Mouse (Mus musculus): ENCODE measurements around the gene Auts2. TPM values are rescaled to one million over a fixed set of nuclear protein-coding genes. Genes with fewer than 3 reads are reported as not detected.

The Auts2 gene
- polyA plus RNA-seq, 1 experiment from 2014 or later = 27.7 TPM

DNA sequence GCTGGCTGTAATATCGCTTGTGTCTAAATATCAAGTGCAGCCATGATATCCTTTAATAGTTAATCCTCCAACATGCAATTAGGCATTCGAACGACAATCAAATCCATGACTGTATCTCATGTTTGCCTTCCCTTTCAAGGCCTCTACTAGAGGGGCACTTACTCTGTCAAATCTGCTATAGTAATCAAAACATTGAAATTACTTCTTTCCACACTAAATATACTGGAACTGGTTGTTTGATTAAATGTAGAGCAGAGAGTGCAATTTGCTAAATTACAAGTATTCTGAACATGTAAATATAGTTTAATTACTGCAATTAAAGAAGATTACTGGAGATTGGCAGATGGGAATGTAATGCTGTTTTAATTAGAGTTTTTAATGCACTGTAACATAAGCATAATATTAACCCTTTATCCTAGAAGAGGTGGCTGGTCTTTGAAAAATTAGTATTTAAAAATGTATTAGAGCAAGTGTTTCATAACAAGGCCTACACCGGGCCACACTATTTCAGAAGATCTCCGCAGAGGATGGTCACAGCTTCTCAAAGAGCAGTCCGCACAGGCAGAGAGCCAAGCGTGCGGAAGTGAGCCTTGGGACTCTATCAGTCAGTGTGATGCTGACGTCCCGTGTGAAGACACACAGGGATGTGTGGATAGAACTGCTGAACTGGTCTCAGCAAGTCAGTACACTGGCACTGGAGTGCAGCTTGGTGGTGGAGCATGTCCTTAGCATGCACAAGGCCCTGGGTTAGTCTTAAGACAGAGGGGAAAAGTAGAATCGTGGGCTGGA lies 673.2 kb downstream of the Auts2 start:
- H3K9ac ChIP-seq = no peak overlapping the region
- WGBS = 93% methylated on average over 11 of the region's 11 CpGs
- H3K27me3 ChIP-seq = no peaks in the 10 kb centered on the region
- H3K9me3 ChIP-seq (replicated peaks) = no peaks in the 10 kb centered on the region
- H3K4me2 ChIP-seq = no peak overlapping the region
- H3K4me1 ChIP-seq = no peaks in the 10 kb centered on the region
- ATAC-seq (replicated peaks; ENCODE audit: low FRiP score) = no peak
- no peak overlapping the region for H3K4me3 ChIP-seq (replicated peaks)
- no peak overlapping the region for H3K27ac ChIP-seq
- H3K36me3 ChIP-seq = no peaks in the 10 kb centered on the region

DNA sequence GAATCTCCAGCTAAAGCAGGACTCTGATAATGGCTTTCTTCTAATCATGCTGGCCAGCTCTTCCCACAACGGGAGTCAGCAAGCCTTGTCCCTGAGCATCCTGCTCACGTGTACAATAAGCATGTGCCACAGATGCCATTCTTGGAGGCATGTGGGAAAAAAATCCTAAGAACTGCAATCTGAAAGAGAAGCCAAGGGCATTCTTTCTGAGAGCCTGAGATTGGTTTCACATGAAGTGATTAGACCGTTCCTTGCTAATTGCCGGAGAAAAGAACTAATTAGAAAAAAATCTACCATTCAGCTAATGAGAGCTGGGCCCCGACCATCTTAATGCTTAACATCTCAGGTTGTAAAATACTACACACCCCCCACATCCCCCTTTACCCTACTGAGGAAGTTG lies 677.9 kb downstream of the Auts2 start:
- Histone ChIP-seq H3K4me2 (no peak overlapping the region), H3K9me3 (replicated peaks) (no peaks in the 10 kb centered on the region), H3K4me1 (no peaks in the 10 kb centered on the region), H3K36me3 (no peaks in the 10 kb centered on the region), H3K27ac (no peak overlapping the region), H3K9ac (no peak overlapping the region), H3K4me3 (replicated peaks) (no peak overlapping the region), H3K27me3 (no peaks in the 10 kb centered on the region)
- WGBS = 58% methylated on average over 5 of the region's 5 CpGs
- ATAC-seq (replicated peaks; ENCODE audit: low FRiP score) = no peak

DNA sequence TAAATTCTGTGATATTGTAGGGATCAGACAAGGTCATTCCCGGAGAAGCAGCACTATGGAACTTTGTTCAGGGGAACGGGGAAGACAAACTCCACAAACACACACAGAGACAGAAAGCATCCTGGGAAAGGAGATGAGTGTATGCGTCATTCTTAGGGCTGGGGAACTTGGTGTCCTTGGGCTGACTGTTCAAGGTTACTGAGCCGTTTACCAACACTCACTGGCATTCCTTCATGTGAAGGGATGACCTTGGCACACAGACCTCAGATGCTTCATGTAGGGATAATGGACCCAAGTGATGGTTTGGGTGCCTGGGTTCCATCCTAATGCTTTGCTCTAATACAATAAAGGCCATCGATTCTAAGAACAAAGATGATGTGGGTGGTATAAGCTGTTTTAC lies 685.2 kb downstream of the Auts2 start:
- no peaks in the 10 kb centered on the region for H3K36me3 ChIP-seq
- no peak overlapping the region for H3K27ac ChIP-seq
- H3K9ac ChIP-seq = no peak overlapping the region
- ATAC-seq (replicated peaks; ENCODE audit: low FRiP score) = no peak
- WGBS = 88% methylated on average over 5 of the region's 5 CpGs
- no peaks in the 10 kb centered on the region for H3K9me3 ChIP-seq (replicated peaks)
- peaks cover 15% of the 10 kb centered on the region for H3K4me1 ChIP-seq
- no peak overlapping the region for H3K4me2 ChIP-seq
- no peaks in the 10 kb centered on the region for H3K27me3 ChIP-seq
- no peak overlapping the region for H3K4me3 ChIP-seq (replicated peaks)

DNA sequence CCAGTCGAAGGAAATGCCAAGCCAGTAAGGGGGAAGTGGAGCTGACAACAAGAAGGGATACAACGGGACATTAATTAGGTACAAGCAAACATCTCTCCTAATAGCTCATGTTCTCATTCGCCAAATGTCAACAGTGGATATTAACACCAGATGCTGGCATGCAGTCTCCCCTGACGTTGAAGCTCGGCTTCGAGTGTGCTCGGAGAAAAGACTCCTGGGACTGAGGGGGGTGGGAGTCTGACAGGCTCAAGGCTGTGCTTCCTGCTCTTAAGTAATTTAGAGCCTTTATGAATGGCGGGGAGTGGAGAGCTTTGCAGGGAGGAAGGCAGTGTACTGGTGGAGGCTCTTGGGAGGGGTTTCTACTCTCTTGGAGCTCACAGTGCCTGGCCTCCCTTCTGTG lies 687.8 kb downstream of the Auts2 start:
- Histone ChIP-seq H3K36me3 (no peaks in the 10 kb centered on the region), H3K4me1 (peaks cover 37% of the 10 kb centered on the region), H3K4me2 (peak overlapping the region; percentile 48), H3K9me3 (replicated peaks) (no peaks in the 10 kb centered on the region), H3K27me3 (peaks cover 3% of the 10 kb centered on the region; the same call in 1 of the 2 replicates), H3K27ac (peak overlapping the region; percentile 45), H3K4me3 (replicated peaks) (0 out of 2 replicates have a peak overlapping the region, but pooled peaks have one; percentile 8), H3K9ac (no peak overlapping the region)
- peak; percentile 85 for ATAC-seq (replicated peaks; ENCODE audit: low FRiP score)
- 3% methylated on average over 8 of the region's 8 CpGs for WGBS

DNA sequence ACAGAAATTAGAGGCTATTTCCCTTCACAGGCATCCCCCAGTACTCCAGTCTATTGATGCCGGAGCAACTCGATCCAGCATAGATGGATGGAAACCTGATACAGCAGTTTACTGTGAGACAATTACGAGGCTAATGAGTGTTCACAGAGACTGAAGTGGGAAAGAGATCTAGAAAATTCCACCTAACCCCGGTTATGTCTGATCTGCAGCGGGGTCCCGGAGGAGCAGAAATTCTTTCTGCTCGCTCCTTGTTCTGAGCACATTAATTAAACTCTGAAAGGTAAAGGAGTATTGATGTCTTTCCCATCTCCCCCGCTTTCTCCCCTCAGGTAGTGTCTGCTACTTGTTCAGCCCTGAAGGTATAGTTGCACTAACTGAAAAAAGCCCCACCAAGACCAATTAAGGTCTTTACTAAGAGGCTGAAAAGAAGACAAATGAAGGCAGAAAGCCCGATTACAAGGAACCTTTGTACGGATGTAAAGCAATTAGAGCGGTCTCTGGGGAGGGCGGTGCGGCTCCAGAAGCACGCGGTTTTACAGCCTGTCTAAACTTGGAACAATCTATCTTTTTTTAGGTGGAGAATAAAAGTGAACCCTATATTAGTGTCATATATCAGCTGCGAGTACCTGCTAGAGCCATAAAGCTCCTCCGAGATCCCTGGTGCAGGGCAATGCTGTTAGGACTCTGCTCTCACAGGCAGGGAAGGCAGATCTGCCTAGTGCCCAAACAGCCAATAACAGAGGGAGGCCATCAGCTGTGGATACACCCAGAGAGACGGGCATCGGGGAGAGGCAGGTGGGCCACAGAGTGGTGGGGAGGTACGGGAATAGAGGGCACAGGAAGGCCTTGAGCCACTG lies 691.3 kb downstream of the Auts2 start:
- H3K4me2 ChIP-seq = peak overlapping the region; percentile 45
- H3K36me3 ChIP-seq = no peaks in the 10 kb centered on the region
- peak overlapping the region; percentile 29; the same call in 1 of the 2 replicates for H3K27ac ChIP-seq
- ATAC-seq (replicated peaks; ENCODE audit: low FRiP score) = peak; percentile 37; the same call in 1 of the 2 replicates
- H3K9me3 ChIP-seq (replicated peaks) = no peaks in the 10 kb centered on the region
- no peak overlapping the region for H3K9ac ChIP-seq
- H3K4me3 ChIP-seq (replicated peaks) = no peak overlapping the region
- peaks cover 8% of the 10 kb centered on the region for H3K27me3 ChIP-seq
- H3K4me1 ChIP-seq = peaks cover 37% of the 10 kb centered on the region
- WGBS = 12% methylated on average over 20 of the region's 20 CpGs

DNA sequence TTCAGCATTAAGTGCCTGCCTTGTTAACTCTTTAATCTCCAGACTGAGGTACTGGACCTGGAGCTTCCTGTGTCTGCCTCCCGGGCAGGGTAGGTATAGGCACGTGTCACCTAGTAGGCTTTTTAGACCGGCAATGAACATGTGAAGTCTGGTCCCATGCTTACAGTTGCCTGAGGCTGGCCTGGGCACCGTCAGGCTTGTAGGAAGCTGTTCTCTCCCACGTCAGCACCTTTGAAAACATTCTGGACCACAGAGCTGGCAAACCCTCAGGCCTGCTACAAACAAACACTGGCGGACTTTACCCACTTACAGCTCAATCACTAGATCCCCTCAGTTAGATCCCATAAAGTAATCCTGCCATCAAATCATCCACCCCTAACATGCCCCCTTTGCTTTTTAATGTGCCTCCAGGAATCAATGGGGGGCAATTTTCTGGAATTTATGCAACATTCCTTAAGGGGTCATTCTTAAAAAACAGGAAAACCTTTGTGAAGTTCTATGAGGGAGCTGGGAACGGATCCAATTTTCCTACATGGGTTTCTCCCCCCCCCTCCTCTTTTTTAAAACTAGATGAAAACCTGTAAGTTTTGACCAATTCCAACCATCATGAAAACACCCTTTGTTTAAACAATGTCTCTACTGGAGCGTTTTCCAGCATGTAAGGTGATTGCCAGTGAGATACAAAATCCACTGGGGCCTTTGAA lies 692.4 kb downstream of the Auts2 start:
- H3K27ac ChIP-seq = 0 out of 2 replicates have a peak overlapping the region, but pooled peaks have one; percentile 11
- H3K9me3 ChIP-seq (replicated peaks) = no peaks in the 10 kb centered on the region
- H3K4me3 ChIP-seq (replicated peaks) = no peak overlapping the region
- no peak overlapping the region for H3K9ac ChIP-seq
- 55% methylated on average over 8 of the region's 8 CpGs for WGBS
- no peak overlapping the region for H3K4me2 ChIP-seq
- no peaks in the 10 kb centered on the region for H3K36me3 ChIP-seq
- peaks cover 32% of the 10 kb centered on the region for H3K4me1 ChIP-seq
- ATAC-seq (replicated peaks; ENCODE audit: low FRiP score) = no peak; the same call in 1 of the 2 replicates
- peaks cover 8% of the 10 kb centered on the region for H3K27me3 ChIP-seq

DNA sequence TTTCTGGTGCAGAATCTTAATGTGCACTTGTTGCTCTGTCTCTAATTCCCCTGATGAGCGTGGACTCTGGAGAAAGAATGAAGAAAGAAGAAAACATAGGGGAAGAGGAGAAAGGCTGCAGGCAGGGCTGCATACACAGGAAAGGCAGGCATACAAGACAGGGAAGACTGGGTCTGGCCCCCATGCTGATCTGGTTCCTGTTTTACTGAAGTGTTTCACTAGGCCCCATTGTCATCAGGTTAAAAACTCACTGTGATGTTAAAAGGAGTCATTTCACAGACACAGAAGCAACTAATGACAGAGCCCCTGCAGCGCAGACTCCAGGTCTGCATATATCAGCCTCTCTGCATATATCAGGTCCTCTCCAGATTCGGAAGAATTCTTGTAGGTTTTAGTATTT lies 693.5 kb downstream of the Auts2 start:
- WGBS = 94% methylated on average over 3 of the region's 3 CpGs
- ATAC-seq (replicated peaks; ENCODE audit: low FRiP score) = no peak
- no peak overlapping the region for H3K9ac ChIP-seq

DNA sequence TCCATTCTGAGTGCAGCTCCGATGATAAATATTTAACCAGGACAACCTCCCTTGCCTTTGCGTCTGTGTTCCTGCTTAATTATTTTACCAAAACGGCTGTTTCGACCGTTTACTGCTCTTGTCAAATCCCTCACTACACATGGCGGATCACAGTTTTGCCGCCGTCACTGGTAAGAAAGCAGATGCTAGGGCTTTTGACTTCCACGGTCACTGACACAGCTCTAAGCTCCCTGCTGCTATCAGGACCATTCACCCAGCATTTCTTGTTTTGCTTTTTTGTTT lies 698.7 kb downstream of the Auts2 start:
- 0 out of 2 replicates have a peak, but pooled peaks have one; percentile 40 for ATAC-seq (replicated peaks; ENCODE audit: low FRiP score)
- 24% methylated on average over 9 of the region's 9 CpGs for WGBS

More for the DNA sequence above, 693.5 kb downstream of the Auts2 start:
- no peaks in the 10 kb centered on the region for H3K36me3 ChIP-seq
- peaks cover 25% of the 10 kb centered on the region for H3K4me1 ChIP-seq
- H3K9me3 ChIP-seq (replicated peaks) = no peaks in the 10 kb centered on the region
- peaks cover 8% of the 10 kb centered on the region for H3K27me3 ChIP-seq
- no peak overlapping the region for H3K4me2 ChIP-seq
- H3K27ac ChIP-seq = no peak overlapping the region
- no peak overlapping the region for H3K4me3 ChIP-seq (replicated peaks)

DNA sequence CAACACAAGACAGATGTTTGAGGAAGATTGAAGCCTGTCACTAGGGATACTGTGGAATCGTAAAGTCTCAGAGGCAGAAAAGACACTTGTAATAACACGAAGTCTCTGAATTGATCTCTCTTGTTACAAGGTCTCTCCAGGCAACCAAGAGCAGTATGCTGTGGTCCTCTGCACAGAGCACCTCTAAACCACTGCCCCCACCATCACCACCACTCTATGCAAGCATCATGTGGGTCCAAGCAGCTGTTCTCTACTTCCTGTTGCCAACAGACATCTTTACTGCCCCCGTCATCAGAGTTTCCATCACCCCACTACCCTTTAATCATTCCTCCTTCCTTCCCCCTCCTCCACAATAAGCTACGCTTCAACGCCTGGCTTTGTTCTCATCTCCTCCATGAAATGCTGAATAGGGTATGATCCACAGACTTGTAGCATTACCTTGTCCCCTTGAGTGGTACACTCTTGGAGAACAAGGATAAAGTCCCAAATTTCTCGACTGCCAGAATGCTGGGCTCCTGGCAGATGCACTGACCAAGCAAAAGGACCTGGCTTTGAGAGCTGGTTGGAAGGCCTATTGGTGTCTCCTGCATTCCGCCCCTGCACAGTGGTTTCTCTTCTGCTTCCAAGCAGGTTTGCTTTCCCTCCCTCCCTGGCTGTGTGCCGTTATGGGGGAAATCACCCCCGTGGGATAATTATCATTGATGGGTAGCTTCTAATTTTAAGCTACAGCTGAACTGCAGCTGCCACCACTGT lies 699.2 kb downstream of the Auts2 start:
- Histone ChIP-seq H3K4me3 (replicated peaks) (no peak overlapping the region), H3K4me1 (peaks cover 32% of the 10 kb centered on the region), H3K36me3 (no peaks in the 10 kb centered on the region), H3K27me3 (no peaks in the 10 kb centered on the region), H3K9ac (no peak overlapping the region), H3K27ac (peak overlapping the region; percentile 43; the same call in 1 of the 2 replicates), H3K9me3 (replicated peaks) (no peaks in the 10 kb centered on the region), H3K4me2 (peak overlapping the region; percentile 37)
- 28% methylated on average over 9 of the region's 9 CpGs for WGBS
- no peak; the same call in 1 of the 2 replicates for ATAC-seq (replicated peaks; ENCODE audit: low FRiP score)

More for the DNA sequence above, 698.7 kb downstream of the Auts2 start:
- Histone ChIP-seq H3K4me1 (peaks cover 27% of the 10 kb centered on the region), H3K36me3 (no peaks in the 10 kb centered on the region), H3K9me3 (replicated peaks) (no peaks in the 10 kb centered on the region), H3K4me3 (replicated peaks) (no peak overlapping the region), H3K4me2 (peak overlapping the region; percentile 37; the same call in 1 of the 2 replicates), H3K9ac (no peak overlapping the region), H3K27ac (0 out of 2 replicates have a peak overlapping the region, but pooled peaks have one; percentile 43), H3K27me3 (peaks cover 2% of the 10 kb centered on the region; the same call in 1 of the 2 replicates)

DNA sequence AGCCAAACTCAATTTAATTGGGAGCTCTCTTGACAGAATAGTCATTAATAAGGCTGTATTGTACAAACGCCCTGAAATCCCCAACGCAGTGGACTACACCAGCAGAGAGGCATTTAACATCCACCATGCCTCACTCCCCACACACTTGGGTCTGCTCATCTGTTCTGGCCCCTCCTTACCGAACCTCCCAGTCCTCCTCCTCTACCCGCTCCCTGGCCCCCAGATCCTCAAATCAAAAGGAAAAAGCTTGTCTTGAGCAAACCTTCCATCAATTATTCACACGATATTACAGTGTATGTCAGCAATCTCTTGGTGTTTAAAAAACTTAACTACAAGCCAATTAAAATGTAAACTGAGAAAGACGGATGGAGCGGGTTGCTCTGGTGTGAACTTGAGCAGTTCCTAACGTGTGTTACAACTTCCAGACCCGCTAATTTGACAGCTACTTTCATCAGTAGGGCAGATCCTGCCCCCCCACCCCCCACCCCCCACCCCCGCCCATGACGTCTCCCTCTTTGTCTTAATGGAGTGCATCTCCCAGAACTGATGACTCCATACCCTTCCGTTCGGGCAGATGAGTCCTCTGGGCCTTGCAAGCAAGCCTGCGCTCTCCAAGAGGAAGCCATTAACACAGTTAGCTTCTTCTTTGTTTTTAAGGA lies 703.4 kb downstream of the Auts2 start:
- Histone ChIP-seq H3K4me1 (peaks cover 41% of the 10 kb centered on the region), H3K9me3 (replicated peaks) (no peaks in the 10 kb centered on the region), H3K4me2 (no peak overlapping the region), H3K27me3 (no peaks in the 10 kb centered on the region), H3K27ac (no peak overlapping the region), H3K4me3 (replicated peaks) (no peak overlapping the region), H3K9ac (no peak overlapping the region), H3K36me3 (no peaks in the 10 kb centered on the region)
- peak; percentile 84 for ATAC-seq (replicated peaks; ENCODE audit: low FRiP score)
- 27% methylated on average over 14 of the region's 14 CpGs for WGBS

DNA sequence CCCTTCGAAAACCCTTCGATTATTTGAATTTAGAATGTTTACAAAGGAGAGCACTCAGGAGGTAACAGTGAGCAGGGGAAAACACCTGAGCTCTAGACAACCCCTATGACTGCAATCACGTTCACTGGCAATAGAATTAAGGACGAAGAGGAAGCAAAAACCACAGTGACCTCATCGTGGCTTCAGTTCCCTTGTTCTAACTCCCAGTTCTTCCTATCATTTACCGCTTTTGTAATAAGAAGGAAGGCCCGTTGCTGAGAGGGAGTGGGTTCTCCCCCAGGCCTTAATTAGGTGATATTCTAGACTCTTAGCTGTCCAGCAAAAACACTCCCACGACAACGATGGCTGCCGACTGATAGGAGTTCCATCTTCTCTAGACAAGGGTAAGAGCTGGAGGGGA lies 704.1 kb downstream of the Auts2 start:
- Histone ChIP-seq H3K27ac (no peak overlapping the region), H3K36me3 (no peaks in the 10 kb centered on the region), H3K4me2 (no peak overlapping the region), H3K9ac (no peak overlapping the region), H3K4me1 (peaks cover 33% of the 10 kb centered on the region), H3K9me3 (replicated peaks) (no peaks in the 10 kb centered on the region), H3K4me3 (replicated peaks) (no peak overlapping the region), H3K27me3 (no peaks in the 10 kb centered on the region)
- 44% methylated on average over 10 of the region's 10 CpGs for WGBS
- ATAC-seq (replicated peaks; ENCODE audit: low FRiP score) = no peak
